Mouse (Mus musculus) hindbrain, embryonic 12.5 days (tissue): ENCODE measurements around the gene Tepp. TPM values are rescaled to one million over a fixed set of nuclear protein-coding genes. Genes with fewer than 3 reads are reported as not detected.
A peak's percentile ranks its signal among the peaks of the same experiment; 100 is the strongest.

Source experiments
- ATAC-seq: fragments of 200-750 bp; cut with Nextera tagmentation; 2 replicates; pipeline ENCODE4 v1.8.0; 2017; ENCODE audit warnings: moderate TSS enrichment; ENCODE audit not compliant: low FRiP score
- H3K27ac ChIP-seq: fragments of 300-500 bp; sonication (generic); 2 replicates; pipeline ENCODE4 v1.5.1; 2016; ENCODE audit warnings: mild to moderate bottlenecking
- H3K27me3 ChIP-seq: fragments of 300-500 bp; sonication (generic); 2 replicates; pipeline ENCODE4 v1.6.1; 2016; ENCODE audit warnings: mild to moderate bottlenecking
- H3K36me3 ChIP-seq: fragments of 300-500 bp; sonication (generic); 2 replicates; pipeline ENCODE4 v1.6.1; 2016; ENCODE audit warnings: mild to moderate bottlenecking
- H3K4me1 ChIP-seq: fragments of 300-500 bp; sonication (generic); 2 replicates; pipeline ENCODE4 v1.6.1; 2016
- H3K4me2 ChIP-seq: fragments of 300-500 bp; sonication (generic); replicated peaks from 2 replicates; pipeline ENCODE4 v1.6.1; 2016; ENCODE audit warnings: mild to moderate bottlenecking
- H3K4me3 ChIP-seq: fragments of 300-500 bp; sonication (generic); 2 replicates; pipeline ENCODE4 v1.5.1; 2016; ENCODE audit warnings: mild to moderate bottlenecking
- H3K9ac ChIP-seq: fragments of 300-500 bp; sonication (generic); 2 replicates; pipeline ENCODE4 v1.6.1; 2016; ENCODE audit warnings: mild to moderate bottlenecking, moderate library complexity
- H3K9me3 ChIP-seq: fragments of 300-500 bp; sonication (generic); replicated peaks from 2 replicates; pipeline ENCODE4 v1.6.1; 2016; ENCODE audit warnings: mild to moderate bottlenecking
- WGBS: fragments of 180-500 bp; shearing (Covaris S2); methylation state at CpG from one replicate; pipeline ENCODE4 v1.1.7; 2016; 5-methylcytosine and 5-hydroxymethylcytosine counted together
- polyA plus RNA-seq: library from polyadenylated mRNA; unstranded; fragments of >200 nt; fragmentation: Nextera tagmentation; extraction: Ambion mirVana; gene quantifications from 2 replicates; pipeline ENCODE4 v1.2.1, GENCODE M21; 2016

Tepp gene
- polyA plus RNA-seq, 1 experiment from 2014 or later = not detected

- no peak overlapping the region for H3K27ac ChIP-seq
- no peaks in the 10 kb centered on the region for H3K36me3 ChIP-seq
- H3K9ac ChIP-seq = no peak overlapping the region
- 88% methylated on average over 6 of the region's 6 CpGs for WGBS
- no peaks in the 10 kb centered on the region for H3K9me3 ChIP-seq
- H3K4me2 ChIP-seq = no peak overlapping the region
- no peaks in the 10 kb centered on the region; the same call in 1 of the 2 replicates for H3K27me3 ChIP-seq
- no peak for ATAC-seq
- H3K4me1 ChIP-seq = peaks cover 14% of the 10 kb centered on the region
- no peak overlapping the region for H3K4me3 ChIP-seq
Measured at GRCm38 (mm10) chr8:95313857-95314256, 3.5 kb downstream of the Tepp start.

GRCm38 (mm10) chr8:95314707-95315106, 4.3 kb downstream of the Tepp start:
- H3K27me3 ChIP-seq = peaks cover 5% of the 10 kb centered on the region
- ATAC-seq = no peak
- no peak overlapping the region for H3K27ac ChIP-seq
- H3K4me2 ChIP-seq = no peak overlapping the region
- H3K9ac ChIP-seq = no peak overlapping the region
- H3K4me3 ChIP-seq = no peak overlapping the region
- H3K36me3 ChIP-seq = no peaks in the 10 kb centered on the region
- H3K9me3 ChIP-seq = no peaks in the 10 kb centered on the region
- WGBS = 79% methylated on average over 2 of the region's 2 CpGs
- H3K4me1 ChIP-seq = peaks cover 14% of the 10 kb centered on the region

- H3K4me3 ChIP-seq = no peak overlapping the region
- peaks cover 11% of the 10 kb centered on the region for H3K27me3 ChIP-seq
- no peaks in the 10 kb centered on the region for H3K36me3 ChIP-seq
- no peak overlapping the region for H3K4me2 ChIP-seq
- WGBS = 90% methylated on average over 1 of the region's 1 CpGs
- no peak overlapping the region for H3K9ac ChIP-seq
- H3K9me3 ChIP-seq = no peaks in the 10 kb centered on the region
- H3K27ac ChIP-seq = no peak overlapping the region
- H3K4me1 ChIP-seq = peaks cover 17% of the 10 kb centered on the region
- no peak for ATAC-seq
Measured at GRCm38 (mm10) chr8:95315350-95315749, 5.0 kb downstream of the Tepp start.

GRCm38 (mm10) chr8:95320224-95321139, 10.1 kb downstream of the Tepp start:
- H3K4me2 ChIP-seq = peak overlapping the region; percentile 65
- peak; percentile 66 for ATAC-seq
- 2% methylated on average over 41 of the region's 41 CpGs for WGBS
- no peak overlapping the region for H3K27ac ChIP-seq
- peak overlapping the region; percentile 37 for H3K4me3 ChIP-seq
- peaks cover 15% of the 10 kb centered on the region for H3K36me3 ChIP-seq
- peaks cover 12% of the 10 kb centered on the region for H3K4me1 ChIP-seq
- no peaks in the 10 kb centered on the region for H3K9me3 ChIP-seq
- peak overlapping the region; percentile 49 for H3K9ac ChIP-seq
- peaks cover 18% of the 10 kb centered on the region for H3K27me3 ChIP-seq

GRCm38 (mm10) chr8:95323201-95323600, 12.8 kb downstream of the Tepp start:
- Histone ChIP-seq H3K9me3 (no peaks in the 10 kb centered on the region), H3K4me2 (no peak overlapping the region), H3K27ac (no peak overlapping the region), H3K36me3 (peaks cover 40% of the 10 kb centered on the region), H3K27me3 (peaks cover 18% of the 10 kb centered on the region), H3K9ac (no peak overlapping the region), H3K4me3 (no peak overlapping the region), H3K4me1 (peaks cover 15% of the 10 kb centered on the region)
- no peak for ATAC-seq
- WGBS = 86% methylated on average over 3 of the region's 3 CpGs

- H3K27ac ChIP-seq = no peak overlapping the region
- no peak for ATAC-seq
- H3K4me1 ChIP-seq = peaks cover 17% of the 10 kb centered on the region
- no peak overlapping the region for H3K9ac ChIP-seq
- no peaks in the 10 kb centered on the region for H3K9me3 ChIP-seq
- peaks cover 13% of the 10 kb centered on the region for H3K27me3 ChIP-seq
- WGBS = 38% methylated on average over 5 of the region's 5 CpGs
- peaks cover 55% of the 10 kb centered on the region for H3K36me3 ChIP-seq
- H3K4me3 ChIP-seq = no peak overlapping the region
- H3K4me2 ChIP-seq = no peak overlapping the region
Measured at GRCm38 (mm10) chr8:95324646-95325045, 14.3 kb downstream of the Tepp start.

- WGBS = 88% methylated on average over 5 of the region's 5 CpGs
- Histone ChIP-seq H3K27me3 (no peaks in the 10 kb centered on the region), H3K4me1 (peaks cover 18% of the 10 kb centered on the region), H3K36me3 (peaks cover 55% of the 10 kb centered on the region), H3K9me3 (no peaks in the 10 kb centered on the region), H3K4me2 (no peak overlapping the region), H3K4me3 (no peak overlapping the region), H3K27ac (no peak overlapping the region), H3K9ac (no peak overlapping the region)
- ATAC-seq = no peak
Measured at GRCm38 (mm10) chr8:95326822-95327221, 16.5 kb downstream of the Tepp start.

GRCm38 (mm10) chr8:95327866-95328465, 17.6 kb downstream of the Tepp start:
- 86% methylated on average over 46 of the region's 46 CpGs for WGBS
- peaks cover 21% of the 10 kb centered on the region for H3K4me1 ChIP-seq
- no peaks in the 10 kb centered on the region for H3K9me3 ChIP-seq
- no peak for ATAC-seq
- H3K27ac ChIP-seq = no peak overlapping the region
- H3K9ac ChIP-seq = no peak overlapping the region
- no peaks in the 10 kb centered on the region for H3K27me3 ChIP-seq
- peaks cover 55% of the 10 kb centered on the region for H3K36me3 ChIP-seq
- H3K4me2 ChIP-seq = no peak overlapping the region
- H3K4me3 ChIP-seq = no peak overlapping the region

- no peaks in the 10 kb centered on the region for H3K9me3 ChIP-seq
- H3K4me1 ChIP-seq = peaks cover 21% of the 10 kb centered on the region
- WGBS = 79% methylated on average over 1 of the region's 1 CpGs
- peak overlapping the region; percentile 93 for H3K4me3 ChIP-seq
- no peak for ATAC-seq
- H3K9ac ChIP-seq = peak overlapping the region; percentile 94
- no peak overlapping the region for H3K27ac ChIP-seq
- peak overlapping the region; percentile 86 for H3K4me2 ChIP-seq
- no peaks in the 10 kb centered on the region for H3K27me3 ChIP-seq
- H3K36me3 ChIP-seq = peaks cover 45% of the 10 kb centered on the region
Measured at GRCm38 (mm10) chr8:95330367-95330766, 20.0 kb downstream of the Tepp start.

- Histone ChIP-seq H3K9ac (peak overlapping the region; percentile 94), H3K4me2 (peak overlapping the region; percentile 86), H3K4me1 (peaks cover 21% of the 10 kb centered on the region), H3K36me3 (peaks cover 38% of the 10 kb centered on the region), H3K4me3 (peak overlapping the region; percentile 93), H3K9me3 (no peaks in the 10 kb centered on the region), H3K27me3 (no peaks in the 10 kb centered on the region), H3K27ac (peak overlapping the region; percentile 98)
- ATAC-seq = peak; percentile 30
- 1% methylated on average over 38 of the region's 38 CpGs for WGBS
Measured at GRCm38 (mm10) chr8:95331156-95331719, 20.9 kb downstream of the Tepp start.

GRCm38 (mm10) chr8:95331720-95332436, 21.5 kb downstream of the Tepp start, which contains the start of the genes Zfp319 and Usb1:
Gene Zfp319, minus strand, starts transcription at chr8:95331950.
Gene Usb1, plus strand, starts transcription at chr8:95332284.
- peak within 1 kb of the TSS; percentile 93 for H3K4me3 ChIP-seq
- peak within 1 kb of the TSS; percentile 86 for H3K4me2 ChIP-seq
- peaks cover 20% of the 10 kb centered on the region for H3K4me1 ChIP-seq
- peak; percentile 94 for ATAC-seq
- no peaks in the 10 kb centered on the region for H3K9me3 ChIP-seq
- WGBS = under 1% methylated on average over 69 of the region's 80 CpGs
- peak within 1 kb of the TSS; percentile 98 for H3K27ac ChIP-seq
- H3K9ac ChIP-seq = peak within 1 kb of the TSS; percentile 94
- peaks cover 32% of the 10 kb centered on the region for H3K36me3 ChIP-seq
- no peaks in the 10 kb centered on the region for H3K27me3 ChIP-seq
